8 mouse cellular contexts compared by ENCODE assay signal in genomic region chr3:41228536-41228935, GRCm38 (mm10).
DNase-seq lines count a peak whose midpoint lies in the region; ATAC-seq and TF ChIP-seq lines count a peak whose summit lies in the region.

No protein-coding gene starts in this region.

- H3K27me3 ChIP-seq in liver, adult 2 months (ENCODE audit: control insufficient read depth, insufficient read depth, low read length), result no peaks in the 10 kb centered on the region
- H3K27me3 ChIP-seq in liver, embryonic 11.5 days (replicated peaks; ENCODE audit: control insufficient read depth, insufficient read depth, low read length), result no peaks in the 10 kb centered on the region
- no peaks in the 10 kb centered on the region for H3K27me3 ChIP-seq in hindbrain, postnatal 0 days (ENCODE audit: insufficient read depth, low read length)
- H3K27me3 ChIP-seq in splenic B cell, adult 2 months (ENCODE audit: control insufficient read depth, insufficient read depth, low read length, poor library complexity, severe bottlenecking), result no peaks in the 10 kb centered on the region

- no peaks in the 10 kb centered on the region for H3K36me3 ChIP-seq in liver, adult 2 months (ENCODE audit: control insufficient read depth, insufficient read depth, low read length)
- H3K36me3 ChIP-seq in liver, embryonic 11.5 days (ENCODE audit: control insufficient read depth, insufficient read depth, low read length), result no peaks in the 10 kb centered on the region
- H3K36me3 ChIP-seq in hindbrain, postnatal 0 days (ENCODE audit: insufficient read depth, low read length), result no peaks in the 10 kb centered on the region
- H3K36me3 ChIP-seq in splenic B cell, adult 2 months (ENCODE audit: control insufficient read depth, insufficient read depth, low read length, poor library complexity, severe bottlenecking), result no peaks in the 10 kb centered on the region

- TF ChIP-seq CTCF in liver, adult 2 months (IDR thresholded peaks at IDR 0.05; ENCODE audit: low read depth, low read length), result peak; percentile 80
- TF ChIP-seq CTCF in cortical plate, adult 2 months (IDR thresholded peaks at IDR 0.05; ENCODE audit: extremely low read depth, insufficient read depth, low read length), result peak; percentile 59
- TF ChIP-seq CTCF in hindbrain, postnatal 0 days (IDR thresholded peaks at IDR 0.05; ENCODE audit: low read depth), result peak; percentile 81
- peak; percentile 70 for TF ChIP-seq CTCF in left cerebral cortex, adult 2 months (IDR thresholded peaks at IDR 0.05)

- H3K27ac ChIP-seq in liver, adult 2 months (replicated peaks; ENCODE audit: insufficient read depth, low read depth, low read length), result no peak overlapping the region
- H3K27ac ChIP-seq in liver, embryonic 11.5 days (ENCODE audit: low read depth, low read length), result no peak overlapping the region
- no peak overlapping the region for H3K27ac ChIP-seq in cortical plate, adult 2 months (ENCODE audit: insufficient read depth, low read length)
- peak overlapping the region; percentile 45; the same call in 1 of the 2 replicates for H3K27ac ChIP-seq in hindbrain, postnatal 0 days
- H3K27ac ChIP-seq in left cerebral cortex, adult 2 months, result no peak overlapping the region

- TF ChIP-seq POLR2A in liver, adult 2 months (IDR thresholded peaks at IDR 0.05; ENCODE audit: extremely low read depth, insufficient read depth, low read length), result no peak
- no peak for TF ChIP-seq POLR2A in cortical plate, adult 2 months (IDR thresholded peaks at IDR 0.05; ENCODE audit: extremely low read depth, insufficient read depth, low read length)

- H3K79me2 ChIP-seq in liver, adult 2 months (ENCODE audit: control insufficient read depth, insufficient read depth, low read length), result no peaks in the 10 kb centered on the region

- ATAC-seq in liver, embryonic 11.5 days (replicated peaks; ENCODE audit: low FRiP score), result no peak; the same call in 1 of the 2 replicates
- peak; percentile 95 for ATAC-seq in hindbrain, postnatal 0 days

- intact Hi-C loops in left cerebral cortex, adult 2 months (cut with DNase I), result loop anchor here (1.0 to 5.0 kb wide), 2 partner anchors 337 to 369 kb away; no protein-coding TSS in a partner anchor

- WGBS in liver, adult 2 months, result 11% methylated on average over 7 of the region's 7 CpGs
- WGBS in liver, embryonic 11.5 days, result 27% methylated on average over 7 of the region's 7 CpGs
- 23% methylated on average over 7 of the region's 7 CpGs for WGBS in hindbrain, postnatal 0 days

- H3K4me2 ChIP-seq in liver, embryonic 11.5 days, result no peak overlapping the region
- H3K4me2 ChIP-seq in hindbrain, postnatal 0 days (ENCODE audit: low read depth, low read length), result no peak overlapping the region

- no peak overlapping the region for H3K4me3 ChIP-seq in liver, adult 2 months (ENCODE audit: insufficient read depth, low read depth, low read length)
- H3K4me3 ChIP-seq in liver, embryonic 11.5 days (ENCODE audit: low read depth, low read length), result no peak overlapping the region
- H3K4me3 ChIP-seq in cortical plate, adult 2 months (ENCODE audit: insufficient read depth, low read length), result no peak overlapping the region
- no peak overlapping the region for H3K4me3 ChIP-seq in hindbrain, postnatal 0 days (ENCODE audit: low read length)
- no peak overlapping the region for H3K4me3 ChIP-seq in left cerebral cortex, adult 2 months

- no peaks in the 10 kb centered on the region for H3K4me1 ChIP-seq in liver, adult 2 months (ENCODE audit: control insufficient read depth, insufficient read depth, low read length)
- H3K4me1 ChIP-seq in liver, embryonic 11.5 days (replicated peaks; ENCODE audit: control insufficient read depth, insufficient read depth, low read length), result no peaks in the 10 kb centered on the region
- H3K4me1 ChIP-seq in cortical plate, adult 2 months (ENCODE audit: control insufficient read depth, insufficient read depth, low read length), result no peaks in the 10 kb centered on the region
- no peaks in the 10 kb centered on the region for H3K4me1 ChIP-seq in hindbrain, postnatal 0 days (ENCODE audit: insufficient read depth, low read length)

- peak; percentile 43 for DNase-seq in liver, adult 2 months (ENCODE audit: extremely low read depth, low read depth, low spot score)
- DNase-seq in liver, embryonic 11.5 days (ENCODE audit: low spot score), result no peak
- DNase-seq in gastrocnemius, postnatal 10 days, result peak; percentile 38
- DNase-seq in hindbrain, postnatal 0 days (ENCODE audit: low spot score), result peak; percentile 81
- peak; percentile 53 to 54 for DNase-seq in left cerebral cortex, adult 2 months (ENCODE audit: extremely low spot score in 1 of 2, low spot score in 2 of 2)
- peak; percentile 43 for DNase-seq in mesoderm, embryonic 11.5 days (ENCODE audit: low read depth, low spot score)
- peak; percentile 1 for DNase-seq in splenic B cell, adult 2 months (ENCODE audit: low read depth, low spot score)

- H3K9me3 ChIP-seq in liver, embryonic 11.5 days (ENCODE audit: control insufficient read depth, low read length), result no peaks in the 10 kb centered on the region
- H3K9me3 ChIP-seq in hindbrain, postnatal 0 days (ENCODE audit: low read length), result no peaks in the 10 kb centered on the region

- H3K9ac ChIP-seq in liver, adult 2 months (ENCODE audit: low read depth, low read length), result no peak overlapping the region
- H3K9ac ChIP-seq in liver, embryonic 11.5 days (ENCODE audit: low read depth, low read length), result no peak overlapping the region
- H3K9ac ChIP-seq in hindbrain, postnatal 0 days (replicated peaks; ENCODE audit: low read length), result no peak overlapping the region
